Mouse (Mus musculus): ENCODE data around the gene Gm10073.
"Not testable (repeated sequence)": the region's sequence is repeated elsewhere in the genome, so short reads cannot be mapped to it uniquely, and the experiment has no call there.

Gene Gm10073

GRCm38 (mm10) chr8:106599265-106599979 is 26.2 kb upstream of the Gm10073 start:
- no peak for DNase-seq (ENCODE audit: inconsistent ontology term)

- no peak for DNase-seq (ENCODE audit: inconsistent ontology term)
These were observed 23.8 kb upstream of the Gm10073 start for GRCm38 (mm10) chr8:106597067-106597466.

- DNase-seq (ENCODE audit: inconsistent ontology term) = not testable (repeated sequence)
These were observed 22.4 kb upstream of the Gm10073 start for GRCm38 (mm10) chr8:106595623-106596022.

- DNase-seq (ENCODE audit: inconsistent ontology term) = no peak
These were observed 19.2 kb upstream of the Gm10073 start for GRCm38 (mm10) chr8:106592458-106592857.

GRCm38 (mm10) chr8:106588443-106589431 is 15.5 kb upstream of the Gm10073 start:
- no peak for DNase-seq (ENCODE audit: inconsistent ontology term)

GRCm38 (mm10) chr8:106586896-106587295 is 13.6 kb upstream of the Gm10073 start:
- DNase-seq (ENCODE audit: inconsistent ontology term) = no peak

- no peak for DNase-seq (ENCODE audit: inconsistent ontology term)
These were observed 12.4 kb upstream of the Gm10073 start for GRCm38 (mm10) chr8:106585671-106586037.

- DNase-seq (ENCODE audit: inconsistent ontology term) = no peak
These were observed 11.8 kb upstream of the Gm10073 start for GRCm38 (mm10) chr8:106584942-106585670.

- DNase-seq (ENCODE audit: inconsistent ontology term) = no peak
These were observed 8.3 kb upstream of the Gm10073 start for GRCm38 (mm10) chr8:106581344-106582088.

- no peak for DNase-seq (ENCODE audit: inconsistent ontology term)
These were observed 6.2 kb upstream of the Gm10073 start for GRCm38 (mm10) chr8:106579510-106579909.

GRCm38 (mm10) chr8:106576849-106577555 is 3.7 kb upstream of the Gm10073 start:
- DNase-seq (ENCODE audit: inconsistent ontology term) = peak; percentile 40

- no peak for DNase-seq (ENCODE audit: inconsistent ontology term)
These were observed 1.0 kb upstream of the Gm10073 start for GRCm38 (mm10) chr8:106574283-106574682.

GRCm38 (mm10) chr8:106572175-106572574 is 1.1 kb downstream of the Gm10073 start:
- DNase-seq (ENCODE audit: inconsistent ontology term) = not testable (repeated sequence)

- no peak for DNase-seq (ENCODE audit: inconsistent ontology term)
These were observed 1.6 kb downstream of the Gm10073 start for GRCm38 (mm10) chr8:106571551-106572172.

GRCm38 (mm10) chr8:106570386-106570785 is 2.9 kb downstream of the Gm10073 start:
- DNase-seq (ENCODE audit: inconsistent ontology term) = no peak

- peak; percentile 22 for DNase-seq (ENCODE audit: inconsistent ontology term)
These were observed 4.3 kb downstream of the Gm10073 start for GRCm38 (mm10) chr8:106569006-106569405.

- peak; percentile 40 for DNase-seq (ENCODE audit: inconsistent ontology term)
These were observed 9.5 kb downstream of the Gm10073 start for GRCm38 (mm10) chr8:106563691-106564182.

GRCm38 (mm10) chr8:106561097-106561865 is 12.0 kb downstream of the Gm10073 start:
- DNase-seq (ENCODE audit: inconsistent ontology term) = peak; percentile 83

- no peak for DNase-seq (ENCODE audit: inconsistent ontology term)
These were observed 13.4 kb downstream of the Gm10073 start for GRCm38 (mm10) chr8:106559844-106560243.
